Mouse (Mus musculus) forebrain, postnatal 0 days (tissue): Measurements from ENCODE around the gene Myrf. TPM values are rescaled to one million over a fixed set of nuclear protein-coding genes. Genes with fewer than 3 reads are reported as not detected.

ENCODE experiments used
- ATAC-seq: fragments of 200-750 bp; cut with Nextera tagmentation; 2 replicates; pipeline ENCODE4 v1.8.0; 2017; ENCODE audit warnings: mild to moderate bottlenecking, moderate library complexity
- DNase-seq: peaks from one replicate; pipeline ENCODE4 v3.0.0-alpha.2; 2015
- H3K27ac ChIP-seq: fragments of 300-500 bp; sonication (generic); 2 replicates; pipeline ENCODE4 v1.5.1; 2014; ENCODE audit warnings: low read depth, mild to moderate bottlenecking, antibody characterized with exemption, low read length, moderate library complexity, mixed read lengths
- H3K27me3 ChIP-seq: fragments of 300-500 bp; sonication (generic); 2 replicates; pipeline ENCODE4 v1.6.1; 2014; ENCODE audit warnings: mild to moderate bottlenecking, low read length, mixed read lengths; ENCODE audit not compliant: insufficient read depth
- H3K36me3 ChIP-seq: fragments of 300-500 bp; sonication (generic); 2 replicates; pipeline ENCODE4 v1.6.1; 2014; ENCODE audit warnings: mild to moderate bottlenecking, moderate library complexity; ENCODE audit not compliant: insufficient read depth
- H3K4me1 ChIP-seq: fragments of 300-500 bp; sonication (generic); 2 replicates; pipeline ENCODE4 v1.6.1; 2014; ENCODE audit warnings: antibody characterized with exemption; ENCODE audit not compliant: insufficient read depth
- H3K4me2 ChIP-seq: fragments of 300-500 bp; sonication (generic); 2 replicates; pipeline ENCODE4 v1.6.1; 2014; ENCODE audit warnings: low read depth, mild to moderate bottlenecking, moderate library complexity
- H3K4me3 ChIP-seq: fragments of 300-500 bp; sonication (generic); 2 replicates; pipeline ENCODE4 v1.5.1; 2014; ENCODE audit warnings: low read depth, low read length, mixed read lengths
- H3K9ac ChIP-seq: fragments of 300-500 bp; sonication (generic); 2 replicates; pipeline ENCODE4 v1.6.1; 2014; ENCODE audit warnings: mild to moderate bottlenecking
- H3K9me3 ChIP-seq: fragments of 300-500 bp; sonication (generic); 2 replicates; pipeline ENCODE4 v1.6.1; 2016; ENCODE audit warnings: low read length
- CTCF ChIP-seq: sonication (generic); IDR thresholded peaks from 2 replicates; pipeline ENCODE4 v1.5.1; 2016; ENCODE audit warnings: antibody characterized with exemption, control low read depth, low read depth
- WGBS: fragments of 180-500 bp; shearing (Covaris S2); extraction: QIAGEN DNeasy Blood & Tissue Kit; methylation state at CpG from one replicate; pipeline ENCODE4 v1.1.7; 2014; 5-methylcytosine and 5-hydroxymethylcytosine counted together
- polyA plus RNA-seq: library from polyadenylated mRNA; unstranded; fragments of >200 nt; fragmentation: Nextera tagmentation; extraction: Ambion mirVana; gene quantifications from 2 replicates; pipeline ENCODE4 v1.2.1, GENCODE M21; 2015
- total RNA-seq: library from RNA; depleted of rRNA; stranded (reverse); fragments of >200 nt; gene quantifications from 2 replicates; pipeline ENCODE4 v1.2.3, GENCODE M21; 2014

Myrf gene
- total and polyA plus RNA-seq, 2 experiments from 2014 or later, result 0.47 to 0.81 TPM

- Histone ChIP-seq H3K4me2 (no peak overlapping the region), H3K4me1 (peaks cover 10% of the 10 kb centered on the region), H3K27me3 (no peaks in the 10 kb centered on the region), H3K36me3 (no peaks in the 10 kb centered on the region), H3K27ac (no peak overlapping the region), H3K9me3 (no peaks in the 10 kb centered on the region), H3K4me3 (no peak overlapping the region), H3K9ac (no peak overlapping the region)
- TF ChIP-seq CTCF, result no peak
- DNase-seq (no peak), ATAC-seq (peak; percentile 14; the same call in 1 of the 2 replicates)
- WGBS, result 22% methylated on average over 6 of the region's 6 CpGs
Observed at GRCm38 (mm10) chr19:10278669-10279324, 38.2 kb upstream of the Myrf start.

GRCm38 (mm10) chr19:10277759-10278158 lies 37.2 kb upstream of the Myrf start:
- Histone ChIP-seq H3K4me2 (no peak overlapping the region), H3K9me3 (no peaks in the 10 kb centered on the region), H3K4me3 (no peak overlapping the region), H3K36me3 (no peaks in the 10 kb centered on the region), H3K27me3 (no peaks in the 10 kb centered on the region), H3K27ac (peak overlapping the region; percentile 35; the same call in 1 of the 2 replicates), H3K9ac (peak overlapping the region; percentile 32; the same call in 1 of the 2 replicates), H3K4me1 (peaks cover 15% of the 10 kb centered on the region)
- 36% methylated on average over 5 of the region's 5 CpGs for WGBS
- ATAC-seq (no peak), DNase-seq (no peak)
- no peak for TF ChIP-seq CTCF

- no peak overlapping the region for H3K4me2 ChIP-seq
- no peaks in the 10 kb centered on the region for H3K27me3 ChIP-seq
- ATAC-seq (peak; percentile 38), DNase-seq (peak; percentile 63)
- no peaks in the 10 kb centered on the region for H3K36me3 ChIP-seq
- H3K9me3 ChIP-seq, result no peaks in the 10 kb centered on the region
- TF ChIP-seq CTCF, result no peak
- peak overlapping the region; percentile 32; the same call in 1 of the 2 replicates for H3K9ac ChIP-seq
- WGBS, result 1% methylated on average over 17 of the region's 17 CpGs
- H3K27ac ChIP-seq, result peak overlapping the region; percentile 35
- peaks cover 15% of the 10 kb centered on the region for H3K4me1 ChIP-seq
- no peak overlapping the region for H3K4me3 ChIP-seq
Observed at GRCm38 (mm10) chr19:10277331-10277730, 36.8 kb upstream of the Myrf start.

GRCm38 (mm10) chr19:10276483-10277144 lies 36.1 kb upstream of the Myrf start:
- WGBS, result 51% methylated on average over 12 of the region's 12 CpGs
- ATAC-seq, result 0 out of 2 replicates have a peak, but pooled peaks have one; percentile 7
- DNase-seq, result peak; percentile 36
- no peak overlapping the region; the same call in 1 of the 2 replicates for H3K9ac ChIP-seq
- no peak for TF ChIP-seq CTCF
- no peak overlapping the region for H3K4me3 ChIP-seq
- no peaks in the 10 kb centered on the region for H3K9me3 ChIP-seq
- H3K4me2 ChIP-seq, result no peak overlapping the region
- no peaks in the 10 kb centered on the region for H3K36me3 ChIP-seq
- no peaks in the 10 kb centered on the region for H3K27me3 ChIP-seq
- H3K4me1 ChIP-seq, result peaks cover 15% of the 10 kb centered on the region
- H3K27ac ChIP-seq, result no peak overlapping the region

- ATAC-seq (no peak), DNase-seq (no peak)
- Histone ChIP-seq H3K27ac (no peak overlapping the region), H3K27me3 (no peaks in the 10 kb centered on the region), H3K9me3 (no peaks in the 10 kb centered on the region), H3K9ac (no peak overlapping the region), H3K4me3 (no peak overlapping the region), H3K36me3 (0 out of 2 replicates have a peak, but pooled peaks cover 4% of the 10 kb centered on the region), H3K4me2 (no peak overlapping the region), H3K4me1 (peaks cover 15% of the 10 kb centered on the region)
- 32% methylated on average over 5 of the region's 5 CpGs for WGBS
- no peak for TF ChIP-seq CTCF
Observed at GRCm38 (mm10) chr19:10274056-10274455, 33.5 kb upstream of the Myrf start.

GRCm38 (mm10) chr19:10272746-10273145 lies 32.2 kb upstream of the Myrf start:
- peak; percentile 60 for DNase-seq
- H3K36me3 ChIP-seq, result 0 out of 2 replicates have a peak, but pooled peaks cover 4% of the 10 kb centered on the region
- no peaks in the 10 kb centered on the region for H3K9me3 ChIP-seq
- H3K27me3 ChIP-seq, result no peaks in the 10 kb centered on the region
- peak overlapping the region; percentile 40 for H3K9ac ChIP-seq
- peak; percentile 89 for ATAC-seq
- no peak overlapping the region for H3K4me3 ChIP-seq
- no peak for TF ChIP-seq CTCF
- peak overlapping the region; percentile 28 for H3K4me2 ChIP-seq
- 0 out of 2 replicates have a peak overlapping the region, but pooled peaks have one; percentile 36 for H3K27ac ChIP-seq
- WGBS, result 33% methylated on average over 11 of the region's 11 CpGs
- H3K4me1 ChIP-seq, result peaks cover 10% of the 10 kb centered on the region

- Histone ChIP-seq H3K27ac (no peak overlapping the region), H3K4me3 (no peak overlapping the region), H3K9me3 (no peaks in the 10 kb centered on the region), H3K4me2 (no peak overlapping the region), H3K4me1 (0 out of 2 replicates have a peak, but pooled peaks cover 5% of the 10 kb centered on the region), H3K36me3 (0 out of 2 replicates have a peak, but pooled peaks cover 4% of the 10 kb centered on the region), H3K9ac (no peak overlapping the region), H3K27me3 (no peaks in the 10 kb centered on the region)
- ATAC-seq (no peak), DNase-seq (no peak)
- 94% methylated on average over 7 of the region's 7 CpGs for WGBS
- TF ChIP-seq CTCF, result no peak
Observed at GRCm38 (mm10) chr19:10271592-10271991, 31.0 kb upstream of the Myrf start.
